17 mouse cellular contexts compared by ENCODE assay signal in the genomic region with DNA sequence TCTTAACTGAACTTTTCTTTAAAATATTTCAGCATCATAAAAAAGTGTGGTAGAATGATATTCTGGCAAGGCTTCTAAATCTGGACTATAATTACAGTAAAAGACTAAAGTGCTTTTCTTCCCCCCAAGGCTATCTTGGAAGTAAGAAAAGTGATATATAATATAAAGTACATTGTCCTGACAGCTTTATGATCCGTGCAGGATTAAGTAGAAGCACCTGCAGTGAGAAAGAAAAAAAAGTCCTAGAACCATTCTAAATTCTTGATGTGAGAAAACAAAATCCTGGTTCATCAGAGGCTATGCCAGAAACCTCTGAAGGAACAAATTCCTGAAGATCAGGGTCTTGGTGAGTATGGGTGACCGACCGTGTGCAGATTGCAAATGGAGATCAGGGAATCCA.
"Had no signal": no experiment of that assay in that cellular context is flagged by ENCODE, and none has a peak within 500 bp of the region (broad histone marks: within the 10 kb centered on the region; RNA-seq: fewer than 3 reads in every experiment).

No protein-coding gene starts in this region.

- H3K4me1 ChIP-seq: megakaryocyte, embryonic 14.5 days had no signal

- DNase-seq: lung, adult 2 months; lung, postnatal 14 days; lung, postnatal 36 days; right cerebral cortex, postnatal 14 days; right cerebral cortex, postnatal 4 days; spleen, adult 18-20 months; thymus, adult 2 months; thymus, postnatal 25 days; thymus, postnatal 4 days had no signal

- ATAC-seq: lung, postnatal 0 days; midbrain, embryonic 13.5 days; midbrain, embryonic 15.5 days had no signal

- H3K9ac ChIP-seq: lung, embryonic 15.5 days; midbrain, embryonic 13.5 days; midbrain, embryonic 15.5 days; neural tube, embryonic 12.5 days had no signal

- H3K4me2 ChIP-seq: lung, embryonic 15.5 days; midbrain, embryonic 11.5 days; midbrain, embryonic 13.5 days; midbrain, embryonic 15.5 days; neural tube, embryonic 12.5 days had no signal

- H3K4me3 ChIP-seq: lung, embryonic 15.5 days; megakaryocyte, embryonic 14.5 days; midbrain, embryonic 13.5 days; midbrain, embryonic 15.5 days; neural tube, embryonic 12.5 days had no signal

- H3K27ac ChIP-seq: lung, embryonic 15.5 days; macrophage; midbrain, embryonic 13.5 days; midbrain, embryonic 15.5 days; neural tube, embryonic 12.5 days had no signal

- H3K9me3 ChIP-seq: lung, embryonic 15.5 days; midbrain, embryonic 13.5 days; midbrain, embryonic 15.5 days; neural tube, embryonic 12.5 days had no signal

- H3K27me3 ChIP-seq: lung, embryonic 15.5 days; megakaryocyte, embryonic 14.5 days; midbrain, embryonic 13.5 days; midbrain, embryonic 15.5 days; neural tube, embryonic 12.5 days had no signal

- H3K36me3 ChIP-seq: lung, embryonic 15.5 days; midbrain, embryonic 15.5 days had no signal
